Mouse (Mus musculus) right cerebral cortex, postnatal 14 days (tissue): Measurements from ENCODE around the gene Smg8.
"Not testable (repeated sequence)": the region's sequence is repeated elsewhere in the genome, so short reads cannot be mapped to it uniquely, and the experiment has no call there.

Experiments used
- DNase-seq: peaks from one replicate; pipeline ENCODE4 v3.0.0; 2022

Gene Smg8

DNA sequence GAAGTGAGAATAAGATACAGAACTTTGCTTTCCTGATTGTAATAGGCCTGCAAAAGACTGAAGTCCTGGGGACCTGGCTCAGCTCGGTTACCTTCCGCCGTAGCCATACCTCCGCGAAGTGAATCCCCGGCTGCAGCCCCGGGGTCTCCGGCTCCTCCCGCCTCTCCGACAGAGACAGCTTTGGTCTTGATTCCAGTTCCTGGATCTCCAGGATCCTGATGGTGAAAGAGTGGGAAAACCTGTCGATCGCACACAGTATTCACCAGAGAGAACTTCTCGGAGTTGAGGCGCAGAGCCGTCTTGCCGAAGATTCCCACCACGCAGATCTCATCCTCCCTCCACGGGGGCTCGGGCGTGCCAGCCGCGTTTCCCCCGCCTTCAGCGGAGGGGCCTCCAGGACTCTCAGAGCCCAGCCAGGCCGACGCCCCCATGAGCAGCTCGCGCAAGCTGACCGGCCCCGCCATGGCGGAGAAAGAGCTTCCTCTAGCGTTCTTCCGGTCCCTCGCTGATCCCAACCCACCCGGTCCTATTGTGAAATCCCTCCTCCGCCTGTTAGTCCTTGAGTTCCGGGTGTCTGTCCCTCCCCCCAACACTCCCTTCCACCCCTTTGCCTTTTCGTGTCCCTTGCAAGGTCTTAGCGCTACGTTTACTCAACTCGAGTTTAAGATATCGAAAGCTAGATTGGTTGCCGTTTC is at the start of gene Smg8:
Smg8 (minus strand) TSS at position 485 of the 695 bp plus-strand sequence.
- DNase-seq = peak; percentile 75

DNA sequence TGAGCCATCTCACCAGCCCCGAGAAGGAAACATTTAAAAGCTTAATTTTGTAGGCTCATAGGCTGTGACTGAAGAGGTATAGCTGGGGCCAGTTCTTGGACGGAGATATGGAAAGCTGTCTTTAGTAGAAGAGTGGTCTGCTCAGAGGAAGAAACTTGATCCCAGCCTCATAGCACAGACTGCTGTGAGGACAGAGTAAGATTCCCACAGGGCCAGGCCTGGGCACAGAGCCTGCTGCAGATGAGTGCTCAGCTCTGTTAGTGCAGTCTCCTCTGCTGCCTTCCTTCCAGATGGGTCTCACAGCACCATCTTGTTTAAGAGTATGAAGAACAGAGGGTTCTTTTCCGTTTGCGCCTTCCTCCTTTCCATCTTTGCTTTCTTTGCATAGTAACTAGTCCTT is 49.7 kb upstream of the Smg8 start:
- DNase-seq = no peak

DNA sequence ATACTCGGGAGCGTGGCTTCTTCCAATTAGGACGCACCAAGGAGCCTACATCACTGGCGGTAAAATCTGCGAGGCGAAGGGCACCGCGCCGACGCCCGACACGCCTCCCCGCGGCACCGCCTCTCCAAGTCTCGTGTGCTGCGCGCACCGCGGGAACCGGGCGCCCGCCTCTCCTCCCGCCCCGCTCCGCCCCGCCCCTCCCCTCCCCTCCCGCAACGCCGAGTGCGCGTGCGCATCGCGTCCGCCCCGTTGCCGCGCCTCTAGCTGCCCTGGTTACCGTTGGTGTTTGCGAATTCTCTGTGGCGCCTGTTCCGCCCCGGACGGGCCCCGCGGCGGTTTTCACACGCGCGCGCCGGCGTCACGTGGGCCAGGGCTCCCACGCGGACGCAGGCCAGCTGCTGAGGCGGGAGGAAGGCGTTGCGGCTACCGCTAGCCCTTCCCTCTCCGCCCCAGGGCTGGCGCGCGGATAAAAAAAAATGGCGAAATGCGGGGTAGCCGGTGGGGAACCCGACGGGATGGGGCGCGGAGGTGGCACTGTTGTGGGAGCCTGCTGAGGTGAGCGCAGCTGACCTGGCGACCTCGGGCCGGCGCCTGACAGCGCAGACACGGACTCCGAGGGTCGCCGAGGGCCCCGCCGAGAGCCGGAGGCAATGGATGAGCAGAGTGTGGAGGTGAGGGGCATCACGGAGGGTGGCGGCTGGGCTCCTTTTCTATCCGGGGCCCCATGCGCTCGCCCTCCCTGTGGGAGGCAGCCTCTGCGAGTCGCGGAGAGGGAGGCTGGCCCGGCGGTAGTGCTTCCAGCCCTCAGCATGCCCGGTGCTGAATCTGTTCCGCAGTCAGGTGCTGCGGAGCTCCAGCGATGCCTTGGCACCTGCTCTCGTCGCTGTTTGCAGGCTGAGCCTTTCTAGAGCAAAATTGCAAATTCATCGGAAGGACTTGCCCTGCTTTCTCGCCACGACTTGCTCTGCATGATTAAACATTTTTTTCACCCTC is 40.5 kb upstream of the Smg8 start, which contains the start of gene Trim37:
Trim37 (plus strand) TSS at position 254 of the 993 bp plus-strand sequence.
- DNase-seq = peak; percentile 89

DNA sequence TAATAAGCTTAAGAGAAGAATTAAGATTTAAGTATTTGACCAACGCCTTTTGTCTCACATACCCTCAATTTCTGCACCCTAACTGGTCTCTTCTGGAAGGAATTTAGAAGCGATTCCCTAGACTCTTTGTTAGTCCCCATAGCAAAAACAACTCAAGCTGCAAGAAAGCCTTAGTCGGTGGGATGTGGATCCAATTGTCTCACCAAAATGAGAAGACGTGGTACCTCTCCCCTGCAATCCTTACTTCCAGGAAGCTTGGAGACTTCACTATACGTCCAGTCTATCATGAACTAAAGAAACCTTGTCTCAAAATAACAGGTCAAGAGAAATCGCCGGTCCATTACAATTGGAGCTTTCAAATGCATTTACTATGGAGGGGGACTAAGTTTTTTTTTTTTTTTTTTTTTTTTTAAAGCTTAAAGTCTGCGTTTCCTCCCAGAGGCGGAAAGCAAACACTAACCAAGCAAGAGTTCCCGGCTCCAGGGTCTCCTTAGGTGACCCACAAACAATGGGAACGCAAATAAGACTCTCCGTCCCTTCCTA is 39.8 kb upstream of the Smg8 start:
- no peak for DNase-seq

DNA sequence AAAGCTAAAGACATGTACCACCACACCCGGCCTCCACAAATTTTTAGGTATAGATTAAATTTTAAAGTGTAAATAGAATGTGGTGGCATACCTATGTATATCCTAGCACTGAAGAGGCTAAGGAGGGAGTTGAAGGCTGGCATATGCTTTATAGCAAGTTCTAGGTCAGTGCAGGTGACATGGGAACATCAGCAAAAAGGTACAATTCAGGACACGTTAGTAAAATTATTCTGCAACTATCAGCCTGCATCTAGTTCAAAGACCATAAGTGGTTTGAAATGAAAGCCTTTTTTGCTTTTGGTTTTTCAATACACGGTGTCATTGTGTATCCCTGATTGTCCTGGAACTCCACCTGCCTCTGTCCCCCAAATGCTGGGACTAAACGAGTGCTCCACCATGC is 39.0 kb upstream of the Smg8 start:
- DNase-seq = no peak

DNA sequence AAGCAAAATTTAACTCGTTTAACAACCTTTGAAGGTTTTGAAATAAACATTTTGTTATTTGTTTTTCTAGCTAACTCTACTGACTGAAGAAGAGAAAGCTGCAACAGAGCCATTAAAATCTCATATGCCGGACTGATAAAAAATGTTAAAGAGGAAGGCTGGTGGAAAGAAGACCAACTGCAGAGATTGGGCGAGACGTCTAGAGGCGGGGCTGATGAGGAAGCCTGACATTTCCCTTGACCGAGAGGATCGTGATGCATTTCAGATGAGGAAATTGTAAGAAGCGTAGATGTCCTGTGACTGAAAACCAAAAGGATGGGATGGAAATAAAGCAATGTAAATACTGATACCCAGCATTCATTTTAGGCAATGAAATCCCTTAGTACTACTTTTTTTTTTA is 35.3 kb upstream of the Smg8 start:
- no peak for DNase-seq

DNA sequence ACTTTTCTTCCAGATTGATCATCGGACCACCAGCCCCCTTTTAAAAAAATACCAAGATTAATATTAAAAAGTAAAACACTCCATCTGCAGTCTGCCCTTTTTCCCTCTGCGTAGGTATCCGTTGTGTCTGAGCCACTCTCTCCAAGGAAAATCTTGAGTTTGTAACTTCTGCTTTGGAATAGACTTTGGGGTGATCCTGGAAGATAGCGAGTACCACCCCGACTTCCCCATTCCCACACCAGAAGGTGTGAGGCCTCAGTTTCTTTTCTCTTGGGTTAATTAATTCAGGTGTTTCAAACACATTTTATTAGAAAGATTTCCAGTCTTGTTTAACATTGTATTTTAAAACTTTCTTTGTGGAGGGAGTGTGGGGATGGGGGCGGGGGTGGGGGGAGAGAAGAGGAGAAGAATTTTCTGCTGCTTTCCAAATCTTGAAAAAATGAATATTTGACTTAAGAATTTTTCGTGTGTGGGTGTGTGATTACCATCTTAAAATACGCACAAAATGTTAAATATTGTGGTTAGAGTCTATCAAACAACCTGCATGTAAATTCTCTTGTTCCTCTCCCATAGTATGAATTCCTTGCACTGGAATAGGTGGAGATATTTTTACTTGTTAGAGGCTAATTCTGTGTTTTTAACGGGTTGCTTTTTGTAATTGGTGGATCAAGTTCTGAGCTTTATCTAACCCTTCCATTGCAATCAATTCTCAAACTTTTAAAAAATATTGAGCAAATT is 23.8 kb upstream of the Smg8 start:
- DNase-seq = no peak

DNA sequence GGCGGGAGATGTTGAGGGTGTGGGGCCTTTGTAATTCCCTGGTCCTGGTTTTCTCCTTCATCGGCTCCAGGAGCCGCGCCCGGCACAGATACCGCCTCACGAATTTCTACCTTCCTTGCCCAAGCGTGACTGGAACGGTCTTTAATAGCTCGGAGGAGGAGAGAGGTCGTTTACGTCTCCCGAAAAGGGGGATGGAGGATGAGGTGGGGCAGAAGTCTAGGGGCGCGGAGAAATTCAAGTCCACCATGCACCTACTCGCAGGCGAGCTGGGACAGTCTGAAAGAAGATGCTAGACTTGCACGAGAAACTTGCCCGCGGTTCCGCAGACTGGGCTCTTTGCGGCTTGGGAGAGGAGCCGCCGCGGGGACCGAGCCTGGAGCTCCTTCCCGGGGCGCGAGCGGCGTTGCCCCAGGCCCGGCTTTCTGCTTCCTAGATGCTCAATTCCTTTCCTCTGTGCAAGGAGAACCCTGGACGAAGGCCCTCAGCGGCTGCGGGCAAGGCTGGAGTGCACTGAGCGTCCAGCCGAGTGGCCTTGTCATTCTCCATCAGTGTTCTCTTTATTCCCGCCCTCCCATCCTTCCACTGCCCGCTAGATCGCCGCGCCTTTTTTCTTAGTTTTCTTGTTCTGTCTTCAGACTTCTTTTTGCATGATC is 23.1 kb upstream of the Smg8 start:
- peak; percentile 26 for DNase-seq

DNA sequence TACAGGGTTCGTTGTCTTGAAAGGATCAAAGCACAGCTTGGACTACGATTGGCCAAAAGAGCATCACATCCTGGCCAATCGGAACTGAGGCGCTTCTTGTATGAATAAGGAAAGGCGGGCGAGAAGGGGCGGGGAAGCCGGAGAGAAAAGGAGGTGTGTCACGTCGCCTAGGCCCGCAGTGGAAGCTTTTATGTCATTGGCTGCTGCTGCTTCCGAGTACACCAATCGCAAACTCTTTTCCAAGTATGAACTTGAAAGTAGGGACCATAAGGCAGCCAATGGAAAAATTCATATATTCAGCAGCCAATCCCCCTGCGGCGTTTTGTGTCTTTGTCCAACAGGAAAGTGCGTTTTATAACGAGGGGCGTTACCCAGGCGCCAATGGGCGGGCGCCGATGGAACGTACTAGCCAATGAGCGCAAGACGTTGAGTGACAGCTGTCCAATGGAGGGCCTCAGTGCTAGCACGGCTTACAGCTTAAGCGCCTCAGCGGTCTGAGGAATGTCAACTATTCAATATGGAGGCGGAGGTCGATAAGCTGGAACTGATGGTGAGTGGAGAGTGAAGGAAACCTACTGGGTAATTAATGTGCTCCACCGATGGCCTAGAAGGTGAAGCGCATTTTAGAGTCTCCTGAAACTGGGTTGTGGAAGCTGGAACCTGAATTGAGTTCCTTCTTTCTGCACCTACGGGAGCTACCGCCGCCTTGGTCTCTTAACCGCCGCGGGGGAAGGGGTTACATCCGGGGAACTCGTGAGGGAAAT is 22.4 kb upstream of the Smg8 start, which contains the start of gene Ska2:
Ska2 (plus strand) TSS at position 480 of the 764 bp plus-strand sequence.
- peak; percentile 93 for DNase-seq

DNA sequence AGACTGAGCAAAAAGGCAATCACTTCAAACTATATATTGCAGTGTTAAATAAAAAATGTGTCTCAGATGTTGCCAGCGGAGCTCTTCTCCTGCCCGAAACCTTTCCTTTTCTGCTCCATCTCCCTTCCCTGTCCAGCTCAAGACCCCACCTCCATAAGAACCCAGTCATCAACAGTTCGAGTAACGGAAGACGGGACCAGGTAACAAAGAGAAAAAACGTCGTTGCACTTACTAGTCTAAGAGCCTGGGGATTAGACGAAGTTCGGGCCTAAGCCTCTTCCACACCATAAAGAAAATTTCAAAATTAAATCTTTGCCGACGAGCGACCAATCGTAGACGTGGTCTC is 21.8 kb upstream of the Smg8 start, which contains the start of gene Prr11:
Prr11 (minus strand) TSS at position 300 of the 346 bp plus-strand sequence.
- no peak for DNase-seq

DNA sequence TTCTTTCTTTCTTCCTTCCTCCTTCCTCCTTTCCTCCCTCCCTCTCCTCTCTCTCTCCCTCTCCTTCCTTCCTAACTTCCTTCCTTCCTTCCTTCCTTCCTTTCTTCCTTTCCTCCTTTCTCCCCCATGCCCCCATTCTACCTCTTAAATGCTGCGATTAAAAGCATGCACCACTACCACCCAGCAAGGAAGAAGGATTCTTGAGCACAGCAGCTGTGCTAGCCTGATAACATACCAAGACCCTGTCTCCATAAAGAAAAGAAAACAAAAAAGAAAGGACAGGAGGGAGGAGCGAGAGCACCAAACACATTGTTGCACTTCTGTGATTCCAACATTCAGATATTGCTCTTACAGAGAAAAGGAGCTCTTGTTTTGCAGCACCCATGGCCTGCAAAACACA is 568 bp upstream of the Smg8 start:
- DNase-seq = no peak

DNA sequence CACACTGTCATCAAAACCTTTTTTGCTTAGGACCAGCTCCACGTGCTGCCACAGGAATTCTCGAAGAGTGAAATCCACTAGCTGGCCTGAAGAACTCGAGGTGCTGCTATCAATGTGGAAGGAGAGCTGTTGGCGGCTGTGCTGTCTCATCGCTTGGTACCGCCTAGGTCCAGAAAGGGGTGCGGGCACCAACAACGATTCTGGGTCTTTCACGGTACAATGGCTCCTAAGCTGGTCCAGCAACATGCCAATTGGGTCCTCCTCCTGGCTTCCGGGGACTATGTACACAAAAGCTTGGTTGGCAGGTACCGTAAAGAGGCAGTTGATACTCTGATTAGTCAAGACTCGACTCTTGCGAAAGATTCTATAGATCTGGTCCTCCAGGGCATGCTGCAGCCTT is 1.1 kb downstream of the Smg8 start:
- no peak for DNase-seq

DNA sequence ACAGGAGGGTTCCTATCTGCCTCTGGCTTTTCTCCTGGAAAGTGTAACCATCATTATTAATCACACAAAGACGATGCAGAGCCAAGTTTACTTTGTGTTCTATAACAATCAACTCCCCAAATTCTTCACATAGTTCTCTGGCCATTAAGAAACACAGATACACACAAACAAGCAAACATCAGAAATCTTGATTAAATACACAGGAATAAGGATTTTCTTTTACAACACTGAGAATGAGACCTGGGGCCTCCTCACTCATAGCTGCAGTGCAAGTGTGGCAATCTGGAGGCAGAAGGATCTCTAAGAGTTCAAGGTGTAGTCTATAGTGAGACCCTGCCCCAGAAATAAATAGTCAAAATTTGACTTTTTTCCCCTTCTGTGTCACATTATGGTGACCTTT is 2.9 kb downstream of the Smg8 start:
- DNase-seq = no peak

DNA sequence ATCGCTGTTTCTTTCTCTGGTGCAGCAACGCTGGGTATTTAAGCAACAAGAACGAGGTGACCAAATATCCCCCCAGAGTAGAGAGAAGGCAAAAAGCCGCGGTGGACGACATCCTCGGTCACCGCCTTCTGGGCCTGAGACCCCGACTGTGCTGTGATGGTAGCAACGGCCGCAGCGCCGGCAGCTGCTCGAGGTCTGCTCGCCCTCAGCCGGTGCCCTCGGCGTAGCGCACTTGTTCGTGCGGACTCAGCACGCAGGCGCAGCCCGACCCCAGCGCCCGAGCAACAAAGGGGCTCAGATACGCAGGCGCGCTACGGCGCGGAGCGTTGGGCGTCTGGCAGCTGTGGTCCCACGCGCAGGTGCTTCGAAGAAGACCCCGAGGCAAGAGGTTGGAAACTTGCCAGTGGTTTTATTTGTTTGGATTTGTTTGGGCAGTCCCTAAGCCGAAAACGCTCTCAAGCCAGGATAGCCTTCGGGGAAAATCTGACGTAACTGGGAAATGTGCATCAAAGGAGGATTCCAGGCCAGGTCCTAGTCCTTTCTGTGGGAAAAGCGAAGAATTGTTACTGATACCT is 12.6 kb downstream of the Smg8 start, which contains the start of gene Gdpd1:
Gdpd1 (minus strand) TSS at position 197 of the 575 bp plus-strand sequence.
- DNase-seq = peak; percentile 88

DNA sequence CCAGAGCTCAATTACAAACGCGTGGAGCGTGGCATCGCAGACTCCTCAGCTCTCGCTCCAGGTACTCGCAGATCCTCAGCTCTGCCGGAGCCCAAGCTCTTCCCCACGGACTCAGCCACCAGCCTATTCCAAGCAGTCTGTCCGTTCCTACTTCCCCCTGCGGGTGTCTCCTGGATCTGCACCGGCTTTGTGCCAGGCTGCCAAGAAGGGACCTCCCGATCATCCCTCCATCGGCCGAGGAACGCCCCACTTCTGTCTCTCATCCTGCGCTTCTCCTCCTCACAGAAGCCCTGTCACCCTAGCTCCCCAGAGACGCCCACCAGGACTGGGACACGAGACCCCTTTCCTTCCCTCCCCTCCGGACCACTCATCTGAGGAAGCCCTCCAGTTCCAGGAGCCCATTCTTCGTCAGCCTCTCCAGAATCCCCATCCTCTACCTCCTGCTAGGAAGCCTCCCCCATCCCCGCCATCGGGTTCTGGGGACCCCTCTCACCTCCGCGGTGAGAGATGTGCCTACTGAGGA is 13.2 kb downstream of the Smg8 start:
- DNase-seq = peak; percentile 74

DNA sequence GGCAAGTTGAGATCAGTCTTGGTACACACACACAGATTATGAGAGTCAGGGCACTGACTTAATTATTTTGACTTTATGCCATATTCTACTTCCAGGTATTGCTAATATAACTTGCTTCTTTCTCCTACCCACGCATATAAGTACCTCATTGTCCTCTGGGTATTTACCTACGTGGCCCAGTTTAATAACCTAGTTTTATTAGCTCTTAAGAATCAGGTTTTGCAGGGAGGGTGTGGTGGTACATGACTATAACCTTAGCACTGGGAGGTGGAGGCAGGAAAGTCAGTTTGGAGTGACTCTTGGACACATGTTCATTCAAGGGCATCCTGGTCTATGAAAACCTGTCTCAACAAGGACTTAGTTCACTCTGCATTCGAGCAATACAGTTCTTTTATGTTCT is 24.5 kb downstream of the Smg8 start:
- no peak for DNase-seq

DNA sequence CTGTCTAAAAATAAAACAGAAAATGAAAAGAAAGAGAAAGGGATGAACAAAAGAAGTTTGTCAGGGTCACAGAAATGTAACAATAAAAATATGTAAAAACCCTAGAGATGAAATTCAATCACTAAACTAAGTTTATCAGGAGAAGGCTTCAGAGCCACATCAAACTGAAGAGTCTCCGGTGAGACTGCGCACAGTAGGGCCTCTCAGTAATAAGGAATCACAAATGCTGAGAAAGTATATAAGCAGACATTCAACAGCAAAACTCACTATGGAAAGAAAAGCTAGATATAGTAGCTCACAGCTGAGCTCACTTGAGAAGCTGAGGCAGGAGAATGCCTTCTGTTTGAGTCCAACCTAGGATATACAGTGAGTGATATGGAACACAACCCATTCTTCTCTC is 26.2 kb downstream of the Smg8 start:
- no peak for DNase-seq

DNA sequence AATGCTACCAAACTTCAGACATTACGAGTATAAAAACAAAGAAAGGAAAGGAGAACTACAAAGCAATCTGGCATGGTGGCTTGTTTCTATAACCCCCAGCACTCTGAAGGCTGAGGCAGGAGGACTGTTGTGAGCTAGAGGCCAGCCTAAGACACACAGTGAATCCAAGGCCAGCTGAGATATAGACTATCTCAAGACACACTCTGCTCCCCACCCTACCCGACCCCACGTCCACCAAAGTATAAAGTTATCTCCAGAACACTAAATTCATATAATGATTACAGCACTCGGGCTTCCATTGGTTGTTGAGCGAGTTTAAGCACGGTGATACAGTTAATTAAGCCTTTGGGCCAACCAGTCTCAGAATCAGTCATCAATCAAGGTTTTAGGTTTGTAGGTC is 30.3 kb downstream of the Smg8 start:
- DNase-seq = no peak

DNA sequence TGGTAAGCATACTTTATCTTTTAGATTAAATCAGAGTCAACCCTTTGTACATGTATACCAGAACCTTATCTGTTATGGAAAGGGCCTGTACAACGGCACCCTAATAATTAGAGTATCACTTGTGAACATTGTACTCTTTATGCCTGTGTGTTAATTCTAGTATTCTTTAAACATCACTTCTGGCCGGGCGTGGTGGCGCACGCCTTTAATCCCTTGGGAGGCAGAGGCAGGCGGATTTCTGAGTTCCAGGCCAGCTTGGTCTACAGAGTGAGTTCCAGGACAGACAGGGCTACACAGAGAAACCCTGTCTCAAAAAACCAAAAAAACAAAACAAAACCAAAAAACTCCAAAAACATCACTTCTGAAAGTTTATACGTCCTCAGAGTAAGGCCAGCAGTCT is 37.7 kb downstream of the Smg8 start:
- not testable (repeated sequence) for DNase-seq

DNA sequence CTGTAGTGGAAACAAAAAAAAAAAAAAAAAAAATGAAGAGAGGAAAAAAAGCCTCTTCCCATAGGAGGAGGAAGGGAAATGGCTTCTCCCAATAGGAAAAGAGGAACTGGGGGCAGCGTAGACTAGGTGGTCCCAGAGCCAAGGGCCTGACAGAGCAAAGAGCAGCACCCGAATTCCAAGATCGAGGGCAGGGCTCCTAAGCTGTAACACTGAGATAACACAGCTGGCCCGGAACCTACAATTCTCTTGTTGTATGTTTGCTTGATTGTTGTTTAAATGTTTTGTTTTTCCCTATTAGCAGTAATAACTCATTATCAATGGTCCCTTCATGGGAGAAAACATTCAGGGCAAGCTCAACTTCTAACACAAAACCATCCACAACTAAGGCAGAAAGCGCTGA is 39.6 kb downstream of the Smg8 start:
- DNase-seq = no peak

DNA sequence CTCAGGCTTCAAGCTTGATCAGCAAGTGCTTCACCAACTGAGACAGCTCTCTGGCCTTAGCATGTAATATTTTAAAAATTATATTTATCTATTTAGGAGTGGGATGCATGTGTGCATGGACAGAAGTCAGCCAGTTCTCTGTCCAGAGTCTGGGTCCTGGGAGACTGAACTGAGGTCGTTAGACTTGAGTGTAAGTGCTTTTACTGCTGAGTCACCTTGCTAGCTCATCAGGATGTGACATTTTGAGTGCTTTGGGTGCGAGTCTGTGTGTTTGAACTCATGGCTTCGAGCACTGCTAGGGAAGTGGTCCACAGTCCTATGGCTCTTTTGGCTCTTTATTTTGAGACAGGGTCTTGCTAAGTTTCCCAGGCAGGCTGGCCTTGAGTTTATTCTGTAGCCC is 43.5 kb downstream of the Smg8 start:
- DNase-seq = no peak
